Mouse (Mus musculus): ENCODE data around the gene C8a. TPM values are rescaled to one million over a fixed set of nuclear protein-coding genes. Genes with fewer than 3 reads are reported as not detected.

C8a gene
- polyA plus RNA-seq, 1 experiment from 2014 or later = not detected

Other genes with a start within 250 kb of the C8a start
- not detected in 2 replicates for gene C8b, start 110.1 kb downstream of the C8a start, polyA plus RNA-seq (2015; fragmentation: Nextera tagmentation; extraction: Ambion mirVana)
- gene Gm17662, start 19.1 kb downstream of the C8a start, polyA plus RNA-seq (2015; fragmentation: Nextera tagmentation; extraction: Ambion mirVana) = not detected in 2 replicates
- gene Fyb2, start 37.1 kb upstream of the C8a start, polyA plus RNA-seq (2015; fragmentation: Nextera tagmentation; extraction: Ambion mirVana) = 0.10 and 0.20 TPM in 2 replicates
- 9.2 and 9.4 TPM in 2 replicates for gene Prkaa2, start 233.5 kb upstream of the C8a start, polyA plus RNA-seq (2015; fragmentation: Nextera tagmentation; extraction: Ambion mirVana)